ENCODE assay signal across 16 mouse cellular contexts in the genomic region with DNA sequence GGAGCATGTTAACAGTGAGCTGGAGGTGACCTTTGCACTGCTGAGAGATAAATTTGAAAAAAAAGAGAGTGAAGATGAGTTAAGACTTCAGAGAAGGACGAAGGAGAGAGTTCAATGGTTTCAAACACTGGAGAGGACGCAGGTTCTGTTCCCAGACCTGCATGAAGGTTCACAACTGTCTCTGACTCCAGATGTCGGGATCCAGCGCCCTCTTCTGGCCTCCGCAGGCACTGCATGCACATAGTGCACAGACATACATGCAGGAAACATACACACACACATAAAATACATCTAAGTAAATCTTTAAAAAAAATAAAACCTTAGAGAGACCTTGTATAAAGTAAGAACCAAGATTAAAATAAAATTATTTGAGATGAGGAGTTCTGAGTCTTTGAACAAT.
DNase-seq lines count a peak whose midpoint lies in the region; ATAC-seq and TF ChIP-seq lines count a peak whose summit lies in the region.
"Had no signal": no experiment of that assay in that cellular context is flagged by ENCODE, and none has a peak within 500 bp of the region (broad histone marks: within the 10 kb centered on the region; RNA-seq: fewer than 3 reads in every experiment).

No protein-coding gene starts in this region.

- H3K4me3 ChIP-seq in left cerebral cortex, adult 2 months = no peak overlapping the region
- H3K4me3 ChIP-seq in ES-Bruce4 (ENCODE audit: low read depth, low read length) (no peak overlapping the region), ES-E14 (ENCODE audit: insufficient read depth in 1 of 2, low read depth in 1 of 2, low read length in 2 of 2, poor library complexity in 1 of 2, severe bottlenecking in 1 of 2) (no peak overlapping the region)
- H3K4me3 ChIP-seq in stomach, postnatal 0 days (ENCODE audit: low read depth, low read length) = no peak overlapping the region
- H3K4me3 ChIP-seq: embryonic facial prominence, embryonic 15.5 days; forebrain, embryonic 13.5 days; heart, embryonic 10.5 days had no signal

- H3K27ac ChIP-seq in left cerebral cortex, adult 2 months = no peak overlapping the region
- H3K27ac ChIP-seq in ES-Bruce4 (ENCODE audit: insufficient read depth, low read length) (no peak overlapping the region), ES-E14 (ENCODE audit: insufficient read depth, low read depth, low read length, poor library complexity, severe bottlenecking) (no peak overlapping the region)
- no peak overlapping the region for H3K27ac ChIP-seq in stomach, postnatal 0 days (replicated peaks)
- H3K27ac ChIP-seq: embryonic facial prominence, embryonic 15.5 days; forebrain, embryonic 13.5 days; heart, embryonic 10.5 days had no signal

- intact Hi-C loops in left cerebral cortex, adult 2 months (cut with DNase I) = no loop called here
- intact Hi-C loops in left cerebral cortex, postnatal 25 days (cut with DNase I) = no loop called here
- intact Hi-C loops in left cerebral cortex, postnatal 4 days (cut with DNase I) = no loop called here

- WGBS in stomach, postnatal 0 days = 69% methylated on average over 5 of the region's 5 CpGs

- in situ Hi-C loops in ES-E14 (cut with MboI; ENCODE audit: low sequenced_read_pairs in 2 of 2, unreplicated experiment in 2 of 2) = no loop called here

- no peaks in the 10 kb centered on the region for H3K4me1 ChIP-seq in ES-Bruce4 (ENCODE audit: control insufficient read depth, insufficient read depth, low read length)
- 0 out of 4 replicates have a peak, but pooled peaks cover 2 to 5% of the 10 kb centered on the region in 2 experiments for H3K4me1 ChIP-seq in ES-E14 (ENCODE audit: control insufficient read depth in 2 of 2, insufficient read depth in 2 of 2, low read length in 2 of 2, poor library complexity in 1 of 2)
- H3K4me1 ChIP-seq in stomach, postnatal 0 days (replicated peaks; ENCODE audit: control insufficient read depth, insufficient read depth) = no peaks in the 10 kb centered on the region
- H3K4me1 ChIP-seq: embryonic facial prominence, embryonic 15.5 days had no signal

- H3K4me2 ChIP-seq in stomach, postnatal 0 days (replicated peaks; ENCODE audit: low read depth) = no peak overlapping the region
- H3K4me2 ChIP-seq: embryonic facial prominence, embryonic 15.5 days; forebrain, embryonic 13.5 days had no signal

- ATAC-seq in stomach, postnatal 0 days (ENCODE audit: low FRiP score, low TSS enrichment) = no peak
- ATAC-seq: forebrain, embryonic 13.5 days had no signal

- H3K9ac ChIP-seq in ES-Bruce4 (ENCODE audit: low read depth, poor library complexity, severe bottlenecking) (no peak overlapping the region), ES-E14 (ENCODE audit: insufficient read depth, low read depth, low read length, poor library complexity, severe bottlenecking) (no peak overlapping the region)
- no peak overlapping the region for H3K9ac ChIP-seq in stomach, postnatal 0 days (ENCODE audit: low read length)
- H3K9ac ChIP-seq: embryonic facial prominence, embryonic 15.5 days; forebrain, embryonic 13.5 days had no signal

- no peak for TF ChIP-seq EP300 in ES-Bruce4 (IDR thresholded peaks at IDR 0.05; ENCODE audit: insufficient read depth, low read depth, low read length)
- no peak for TF ChIP-seq EP300 in stomach, postnatal 0 days (optimal IDR thresholded peaks at IDR 0.05)

- TF ChIP-seq POLR2A in ES-Bruce4 (IDR thresholded peaks at IDR 0.05; ENCODE audit: insufficient read depth, low read length) = no peak

- no peak for DNase-seq in left cerebral cortex, adult 2 months (ENCODE audit: extremely low spot score in 1 of 2, low spot score in 2 of 2)
- DNase-seq in left cerebral cortex, postnatal 25 days (ENCODE audit: low spot score in 2 of 2) = no peak
- DNase-seq in ES-E14 (ENCODE audit: low read depth, low spot score) = peak; percentile 39
- DNase-seq in stomach, postnatal 0 days (ENCODE audit: low spot score) = no peak
- no peak for DNase-seq in urinary bladder, adult 18-20 months (ENCODE audit: low spot score in 2 of 2)
- DNase-seq in left cerebral cortex, postnatal 4 days = no peak
- DNase-seq: adrenal gland, postnatal 25 days; heart, postnatal 36 days; kidney, postnatal 4 days; midbrain, embryonic 14.5 days; right cerebral cortex, postnatal 4 days had no signal

- H3K36me3 ChIP-seq in ES-Bruce4 (ENCODE audit: control insufficient read depth, insufficient read depth, low read length, poor library complexity, severe bottlenecking) (no peaks in the 10 kb centered on the region), ES-E14 (ENCODE audit: control insufficient read depth, insufficient read depth, low read length, poor library complexity, severe bottlenecking) (no peaks in the 10 kb centered on the region)
- H3K36me3 ChIP-seq in stomach, postnatal 0 days (ENCODE audit: control insufficient read depth, insufficient read depth, low read length) = no peaks in the 10 kb centered on the region
- H3K36me3 ChIP-seq: embryonic facial prominence, embryonic 15.5 days; heart, embryonic 10.5 days had no signal

- peak; percentile 30 for TF ChIP-seq CTCF in left cerebral cortex, adult 2 months (IDR thresholded peaks at IDR 0.05)
- peak; percentile 63 for TF ChIP-seq CTCF in ES-Bruce4 (IDR thresholded peaks at IDR 0.05; ENCODE audit: low read depth, low read length)
- TF ChIP-seq CTCF in stomach, postnatal 0 days (IDR thresholded peaks at IDR 0.05; ENCODE audit: low read depth) = peak; percentile 32; the same call in 1 of the 2 replicates

- no peaks in the 10 kb centered on the region for H3K27me3 ChIP-seq in ES-Bruce4 (ENCODE audit: control insufficient read depth, insufficient read depth, low read length, poor library complexity, severe bottlenecking)
- H3K27me3 ChIP-seq in stomach, postnatal 0 days (ENCODE audit: control insufficient read depth, insufficient read depth, low read length) = no peaks in the 10 kb centered on the region
- H3K27me3 ChIP-seq: CH12.LX; embryonic facial prominence, embryonic 15.5 days; forebrain, embryonic 13.5 days had no signal

- H3K9me3 ChIP-seq in ES-Bruce4 (replicated peaks; ENCODE audit: control insufficient read depth, insufficient read depth, low read length, poor library complexity, severe bottlenecking) (no peaks in the 10 kb centered on the region), ES-E14 (ENCODE audit: control insufficient read depth, insufficient read depth, low read depth, low read length) (no peaks in the 10 kb centered on the region)
- H3K9me3 ChIP-seq in stomach, postnatal 0 days (ENCODE audit: control insufficient read depth, low read length) = no peaks in the 10 kb centered on the region
- H3K9me3 ChIP-seq: embryonic facial prominence, embryonic 15.5 days; forebrain, embryonic 13.5 days; heart, embryonic 10.5 days had no signal

TF ChIP-seq in ES-E14, 5 proteins besides CTCF, POLR2A, EP300 and RAD21:
- TF ChIP-seq ZC3H11A (IDR thresholded peaks at IDR 0.05; ENCODE audit: borderline replicate concordance, low read depth, low read length) = 0 out of 2 replicates have a peak, but pooled peaks have one; percentile 39
- no peak for TF ChIP-seq ZNF384 (IDR thresholded peaks at IDR 0.05; ENCODE audit: low read depth, low read length)
- no peak for TF ChIP-seq HCFC1 (IDR thresholded peaks at IDR 0.05; ENCODE audit: borderline replicate concordance, insufficient read depth, low read length)
- TF ChIP-seq CHD2 (IDR thresholded peaks at IDR 0.05; ENCODE audit: low read depth, low read length) = no peak
- TF ChIP-seq MAFK (IDR thresholded peaks at IDR 0.05; ENCODE audit: insufficient read depth, low read depth, low read length) = no peak
